Mouse (Mus musculus) right cerebral cortex, postnatal 10 days (tissue): ENCODE data around the gene Mdm2.

Experiments
- DNase-seq, 2 experiments: peaks; one replicate each; pipeline ENCODE4 v3.0.0; 2021; ENCODE audit warnings: low spot score in 2 of 2

Mdm2 gene

GRCm38 (mm10) chr10:117696021-117696826 is 14.3 kb downstream of the Mdm2 start:
- DNase-seq = no peak

- DNase-seq = no peak
These were observed 15.0 kb downstream of the Mdm2 start for GRCm38 (mm10) chr10:117695605-117696004.

- DNase-seq = no peak
These were observed 15.5 kb downstream of the Mdm2 start for GRCm38 (mm10) chr10:117695027-117695426.

- no peak for DNase-seq
These were observed 16.2 kb downstream of the Mdm2 start for GRCm38 (mm10) chr10:117694255-117694953.

- no peak for DNase-seq
These were observed 17.6 kb downstream of the Mdm2 start for GRCm38 (mm10) chr10:117692953-117693352.

- no peak for DNase-seq
These were observed 18.4 kb downstream of the Mdm2 start for GRCm38 (mm10) chr10:117692173-117692572.

- no peak for DNase-seq
These were observed 19.1 kb downstream of the Mdm2 start for GRCm38 (mm10) chr10:117691389-117691968.

GRCm38 (mm10) chr10:117690770-117691296 is 19.7 kb downstream of the Mdm2 start:
- DNase-seq = no peak

- no peak for DNase-seq
These were observed 20.5 kb downstream of the Mdm2 start for GRCm38 (mm10) chr10:117690101-117690352.

GRCm38 (mm10) chr10:117689297-117690100 is 21.1 kb downstream of the Mdm2 start:
- DNase-seq = no peak

GRCm38 (mm10) chr10:117688204-117689151 is 22.1 kb downstream of the Mdm2 start:
- DNase-seq = peak in 1 of 2 experiments; percentile 41

- DNase-seq = no peak
These were observed 23.0 kb downstream of the Mdm2 start for GRCm38 (mm10) chr10:117687577-117687976.

- no peak for DNase-seq
These were observed 23.5 kb downstream of the Mdm2 start for GRCm38 (mm10) chr10:117687018-117687417.

- no peak for DNase-seq
These were observed 24.5 kb downstream of the Mdm2 start for GRCm38 (mm10) chr10:117685849-117686591.

GRCm38 (mm10) chr10:117685171-117685848 is 25.2 kb downstream of the Mdm2 start:
- DNase-seq = no peak

GRCm38 (mm10) chr10:117684298-117685170 is 26.0 kb downstream of the Mdm2 start:
- DNase-seq = no peak

GRCm38 (mm10) chr10:117683734-117684037 is 26.9 kb downstream of the Mdm2 start:
- DNase-seq = no peak

GRCm38 (mm10) chr10:117682858-117683733 is 27.5 kb downstream of the Mdm2 start:
- DNase-seq = no peak
